Mouse (Mus musculus) heart, postnatal 0 days (tissue): ENCODE results near the gene Pon2.

Source experiments
- CTCF ChIP-seq: IDR thresholded peaks from 2 replicates; pipeline ENCODE4 v1.5.1; 2016; ENCODE audit warnings: antibody characterized with exemption, control low read depth, low read depth
- EP300 ChIP-seq: IDR thresholded peaks from 2 replicates; pipeline ENCODE4 v1.6.1; 2016; ENCODE audit warnings: antibody characterized with exemption, low read depth

DNA sequence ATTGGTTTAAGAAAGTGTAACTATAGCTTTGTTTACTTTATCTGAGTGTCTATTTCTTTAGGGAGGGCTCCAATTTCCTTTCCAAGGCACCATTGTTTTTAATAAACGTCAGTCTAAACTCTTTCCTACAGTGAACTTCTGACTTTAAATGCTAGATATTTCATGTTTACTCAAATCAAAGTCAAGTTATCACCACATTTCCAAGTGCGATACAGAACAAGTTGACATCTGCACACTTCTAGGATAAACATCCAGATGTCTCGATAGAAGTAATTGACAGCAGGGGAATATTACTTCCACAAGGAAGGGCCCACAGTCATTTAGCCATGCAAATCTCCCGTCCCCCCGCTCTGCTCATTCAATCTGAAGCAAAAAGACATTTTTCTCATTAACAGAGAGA lies 20.3 kb downstream of the Pon2 start:
- TF ChIP-seq CTCF (no peak), EP300 (no peak)
